Mouse (Mus musculus) heart, embryonic 13.5 days (tissue): ENCODE data around the gene Olfr543. TPM values are rescaled to one million over a fixed set of nuclear protein-coding genes. Genes with fewer than 3 reads are reported as not detected.
A peak's percentile ranks its signal among the peaks of the same experiment; 100 is the strongest.

Experiments used
- ATAC-seq: fragments of 200-750 bp; cut with Nextera tagmentation; 2 replicates; pipeline ENCODE4 v1.8.0; 2017; ENCODE audit warnings: moderate TSS enrichment; ENCODE audit not compliant: insufficient number of reproducible peaks, low FRiP score, low TSS enrichment; ENCODE audit errors: extremely low read depth
- H3K27ac ChIP-seq: fragments of 300-500 bp; sonication (generic); replicated peaks from 2 replicates; pipeline ENCODE4 v1.5.1; 2015; ENCODE audit warnings: moderate library complexity, mild to moderate bottlenecking, inconsistent platforms
- H3K27me3 ChIP-seq: fragments of 300-500 bp; sonication (generic); replicated peaks from 2 replicates; pipeline ENCODE4 v1.6.1; 2015; ENCODE audit warnings: mild to moderate bottlenecking, inconsistent platforms
- H3K36me3 ChIP-seq: fragments of 300-500 bp; sonication (generic); 2 replicates; pipeline ENCODE4 v1.6.1; 2015; ENCODE audit warnings: mild to moderate bottlenecking, inconsistent platforms
- H3K4me1 ChIP-seq: fragments of 300-500 bp; sonication (generic); 2 replicates; pipeline ENCODE4 v1.6.1; 2015; ENCODE audit warnings: inconsistent platforms
- H3K4me2 ChIP-seq: fragments of 300-500 bp; sonication (generic); 2 replicates; pipeline ENCODE4 v1.6.1; 2015; ENCODE audit warnings: inconsistent platforms, mild to moderate bottlenecking, moderate library complexity
- H3K4me3 ChIP-seq: fragments of 300-500 bp; sonication (generic); 2 replicates; pipeline ENCODE4 v1.5.1; 2015; ENCODE audit warnings: moderate library complexity, mild to moderate bottlenecking, inconsistent platforms
- H3K9ac ChIP-seq: fragments of 300-500 bp; sonication (generic); 2 replicates; pipeline ENCODE4 v1.6.1; 2015; ENCODE audit warnings: inconsistent platforms, mild to moderate bottlenecking, moderate library complexity
- H3K9me3 ChIP-seq: fragments of 300-500 bp; sonication (generic); 2 replicates; pipeline ENCODE4 v1.6.1; 2016; ENCODE audit warnings: inconsistent platforms
- WGBS: fragments of 180-500 bp; shearing (Covaris S2); methylation state at CpG from one replicate; pipeline ENCODE4 v1.1.7; 2015; ENCODE audit warnings: mixed read lengths; 5-methylcytosine and 5-hydroxymethylcytosine counted together
- polyA plus RNA-seq: library from polyadenylated mRNA; unstranded; fragments of >200 nt; fragmentation: Nextera tagmentation; extraction: Ambion mirVana; gene quantifications from 2 replicates; pipeline ENCODE4 v1.2.1, GENCODE M21; 2015

Olfr543 gene
- 0.36 TPM in 1 of 2 replicates, not detected in the other for polyA plus RNA-seq

GRCm38 (mm10) chr7:102481579-102481978, at the start of gene Olfr543:
TSS of gene Olfr543 (minus strand) at chr7:102481679.
- H3K27ac ChIP-seq, result no peak within 1 kb of the TSS; the same call in 1 of the 2 replicates
- no peaks in the 10 kb centered on the region for H3K36me3 ChIP-seq
- no peak for ATAC-seq
- no peak within 1 kb of the TSS for H3K4me3 ChIP-seq
- no peak within 1 kb of the TSS for H3K4me2 ChIP-seq
- H3K9ac ChIP-seq, result no peak within 1 kb of the TSS
- H3K9me3 ChIP-seq, result no peaks in the 10 kb centered on the region
- peaks cover 33% of the 10 kb centered on the region for H3K4me1 ChIP-seq
- H3K27me3 ChIP-seq, result no peaks in the 10 kb centered on the region
- WGBS, result 90% methylated on average over 4 of the region's 4 CpGs

GRCm38 (mm10) chr7:102529052-102529451, 47.6 kb upstream of the Olfr543 start:
- Histone ChIP-seq H3K4me1 (no peaks in the 10 kb centered on the region), H3K9ac (no peak overlapping the region), H3K9me3 (no peaks in the 10 kb centered on the region), H3K36me3 (no peaks in the 10 kb centered on the region), H3K4me2 (no peak overlapping the region), H3K4me3 (no peak overlapping the region), H3K27me3 (no peaks in the 10 kb centered on the region), H3K27ac (no peak overlapping the region)
- WGBS, result 71% methylated on average over 1 of the region's 1 CpGs
- no peak for ATAC-seq

GRCm38 (mm10) chr7:102517051-102517335, 35.5 kb upstream of the Olfr543 start:
- no peak for ATAC-seq
- 72% methylated on average over 2 of the region's 2 CpGs for WGBS
- no peak overlapping the region for H3K4me2 ChIP-seq

GRCm38 (mm10) chr7:102516261-102517050, 35.0 kb upstream of the Olfr543 start:
- H3K27me3 ChIP-seq, result peaks cover 47% of the 10 kb centered on the region
- H3K36me3 ChIP-seq, result no peaks in the 10 kb centered on the region
- no peak overlapping the region for H3K27ac ChIP-seq
- no peak overlapping the region for H3K4me2 ChIP-seq
- no peak overlapping the region for H3K4me3 ChIP-seq
- 54% methylated on average over 10 of the region's 10 CpGs for WGBS
- peaks cover 7% of the 10 kb centered on the region for H3K4me1 ChIP-seq
- no peaks in the 10 kb centered on the region for H3K9me3 ChIP-seq
- H3K9ac ChIP-seq, result no peak overlapping the region
- no peak for ATAC-seq

More at GRCm38 (mm10) chr7:102517051-102517335, 35.5 kb upstream of the Olfr543 start:
- H3K27ac ChIP-seq, result no peak overlapping the region
- no peak overlapping the region for H3K9ac ChIP-seq
- no peak overlapping the region for H3K4me3 ChIP-seq
- H3K4me1 ChIP-seq, result peaks cover 7% of the 10 kb centered on the region
- H3K27me3 ChIP-seq, result peaks cover 42% of the 10 kb centered on the region
- H3K36me3 ChIP-seq, result no peaks in the 10 kb centered on the region
- H3K9me3 ChIP-seq, result no peaks in the 10 kb centered on the region

GRCm38 (mm10) chr7:102514144-102514543, 32.7 kb upstream of the Olfr543 start:
- Histone ChIP-seq H3K36me3 (no peaks in the 10 kb centered on the region), H3K9ac (no peak overlapping the region), H3K9me3 (no peaks in the 10 kb centered on the region), H3K27ac (no peak overlapping the region), H3K4me2 (no peak overlapping the region), H3K27me3 (peaks cover 51% of the 10 kb centered on the region), H3K4me1 (peaks cover 7% of the 10 kb centered on the region), H3K4me3 (no peak overlapping the region)
- no peak for ATAC-seq
- WGBS, result 34% methylated on average over 4 of the region's 4 CpGs

- WGBS, result 1% methylated on average over 53 of the region's 54 CpGs
- Histone ChIP-seq H3K4me3 (peak overlapping the region; percentile 57), H3K9me3 (no peaks in the 10 kb centered on the region), H3K27me3 (peaks cover 51% of the 10 kb centered on the region), H3K36me3 (no peaks in the 10 kb centered on the region), H3K27ac (no peak overlapping the region), H3K9ac (peak overlapping the region; percentile 81), H3K4me1 (peaks cover 7% of the 10 kb centered on the region), H3K4me2 (peak overlapping the region; percentile 87)
- ATAC-seq, result peak; percentile 64; the same call in 1 of the 2 replicates
Observed at GRCm38 (mm10) chr7:102512814-102513435, 31.4 kb upstream of the Olfr543 start.

GRCm38 (mm10) chr7:102511927-102512326, 30.4 kb upstream of the Olfr543 start:
- WGBS, result 87% methylated on average over 10 of the region's 10 CpGs
- Histone ChIP-seq H3K4me3 (no peak overlapping the region), H3K9ac (no peak overlapping the region), H3K27ac (no peak overlapping the region), H3K9me3 (no peaks in the 10 kb centered on the region), H3K4me2 (no peak overlapping the region), H3K4me1 (peaks cover 7% of the 10 kb centered on the region), H3K27me3 (peaks cover 43% of the 10 kb centered on the region), H3K36me3 (no peaks in the 10 kb centered on the region)
- ATAC-seq, result no peak

GRCm38 (mm10) chr7:102509726-102510125, 28.2 kb upstream of the Olfr543 start:
- H3K27ac ChIP-seq, result no peak overlapping the region
- no peaks in the 10 kb centered on the region for H3K9me3 ChIP-seq
- 78% methylated on average over 7 of the region's 7 CpGs for WGBS
- H3K9ac ChIP-seq, result no peak overlapping the region
- no peaks in the 10 kb centered on the region for H3K36me3 ChIP-seq
- no peaks in the 10 kb centered on the region for H3K4me1 ChIP-seq
- H3K4me2 ChIP-seq, result no peak overlapping the region
- no peak overlapping the region for H3K4me3 ChIP-seq
- peaks cover 29% of the 10 kb centered on the region for H3K27me3 ChIP-seq
- ATAC-seq, result no peak

- Histone ChIP-seq H3K27ac (no peak overlapping the region), H3K36me3 (no peaks in the 10 kb centered on the region), H3K4me1 (no peaks in the 10 kb centered on the region), H3K9ac (no peak overlapping the region), H3K9me3 (no peaks in the 10 kb centered on the region), H3K4me2 (no peak overlapping the region), H3K27me3 (peaks cover 18% of the 10 kb centered on the region), H3K4me3 (no peak overlapping the region)
- no peak for ATAC-seq
- 79% methylated on average over 6 of the region's 6 CpGs for WGBS
Observed at GRCm38 (mm10) chr7:102508666-102509065, 27.2 kb upstream of the Olfr543 start.

GRCm38 (mm10) chr7:102508066-102508465, 26.6 kb upstream of the Olfr543 start:
- Histone ChIP-seq H3K27me3 (peaks cover 15% of the 10 kb centered on the region), H3K9ac (no peak overlapping the region), H3K4me3 (no peak overlapping the region), H3K27ac (no peak overlapping the region), H3K4me2 (no peak overlapping the region), H3K9me3 (no peaks in the 10 kb centered on the region), H3K4me1 (no peaks in the 10 kb centered on the region), H3K36me3 (no peaks in the 10 kb centered on the region)
- 77% methylated on average over 9 of the region's 9 CpGs for WGBS
- ATAC-seq, result no peak

GRCm38 (mm10) chr7:102506848-102507247, 25.4 kb upstream of the Olfr543 start:
- no peak overlapping the region for H3K4me3 ChIP-seq
- H3K9me3 ChIP-seq, result no peaks in the 10 kb centered on the region
- ATAC-seq, result no peak
- H3K36me3 ChIP-seq, result no peaks in the 10 kb centered on the region
- no peak overlapping the region for H3K9ac ChIP-seq
- H3K27me3 ChIP-seq, result peaks cover 7% of the 10 kb centered on the region
- no peaks in the 10 kb centered on the region for H3K4me1 ChIP-seq
- H3K27ac ChIP-seq, result no peak overlapping the region
- H3K4me2 ChIP-seq, result no peak overlapping the region
- WGBS, result 40% methylated on average over 3 of the region's 3 CpGs

GRCm38 (mm10) chr7:102501986-102502385, 20.5 kb upstream of the Olfr543 start:
- Histone ChIP-seq H3K9me3 (no peaks in the 10 kb centered on the region), H3K27ac (no peak overlapping the region), H3K9ac (no peak overlapping the region), H3K4me3 (no peak overlapping the region), H3K4me1 (no peaks in the 10 kb centered on the region), H3K27me3 (no peaks in the 10 kb centered on the region), H3K36me3 (no peaks in the 10 kb centered on the region), H3K4me2 (no peak overlapping the region)
- no peak for ATAC-seq
- WGBS, result 62% methylated on average over 5 of the region's 5 CpGs
